Mouse (Mus musculus) urinary bladder, postnatal 4 days (tissue): ENCODE data around the gene Col25a1.
A peak's percentile ranks its signal among the peaks of the same experiment; 100 is the strongest.

ENCODE experiments used
- DNase-seq, 2 experiments: peaks; one replicate each; pipeline ENCODE4 v3.0.0; 2021 to 2022; ENCODE audit warnings: low spot score in 2 of 2

Gene Col25a1

DNA sequence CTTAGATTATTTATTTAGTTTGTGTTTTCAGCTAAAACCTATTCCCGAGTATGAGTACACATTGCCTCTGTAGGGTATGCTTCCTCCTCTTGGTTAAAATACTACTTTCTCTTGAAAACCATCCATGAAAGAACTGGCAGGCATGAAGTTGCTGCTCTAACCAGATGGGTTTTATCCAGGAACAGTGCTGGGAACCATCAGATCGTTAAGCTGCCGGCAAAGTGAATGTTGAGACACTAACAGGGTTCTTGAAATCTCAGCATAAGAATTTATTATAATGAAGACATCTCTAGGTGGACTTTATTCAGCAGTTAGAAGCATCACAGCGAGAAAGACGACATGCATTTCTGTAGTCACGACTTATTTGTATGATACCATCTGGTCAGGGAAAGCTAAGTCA is 181.9 kb downstream of the Col25a1 start:
- no peak for DNase-seq

DNA sequence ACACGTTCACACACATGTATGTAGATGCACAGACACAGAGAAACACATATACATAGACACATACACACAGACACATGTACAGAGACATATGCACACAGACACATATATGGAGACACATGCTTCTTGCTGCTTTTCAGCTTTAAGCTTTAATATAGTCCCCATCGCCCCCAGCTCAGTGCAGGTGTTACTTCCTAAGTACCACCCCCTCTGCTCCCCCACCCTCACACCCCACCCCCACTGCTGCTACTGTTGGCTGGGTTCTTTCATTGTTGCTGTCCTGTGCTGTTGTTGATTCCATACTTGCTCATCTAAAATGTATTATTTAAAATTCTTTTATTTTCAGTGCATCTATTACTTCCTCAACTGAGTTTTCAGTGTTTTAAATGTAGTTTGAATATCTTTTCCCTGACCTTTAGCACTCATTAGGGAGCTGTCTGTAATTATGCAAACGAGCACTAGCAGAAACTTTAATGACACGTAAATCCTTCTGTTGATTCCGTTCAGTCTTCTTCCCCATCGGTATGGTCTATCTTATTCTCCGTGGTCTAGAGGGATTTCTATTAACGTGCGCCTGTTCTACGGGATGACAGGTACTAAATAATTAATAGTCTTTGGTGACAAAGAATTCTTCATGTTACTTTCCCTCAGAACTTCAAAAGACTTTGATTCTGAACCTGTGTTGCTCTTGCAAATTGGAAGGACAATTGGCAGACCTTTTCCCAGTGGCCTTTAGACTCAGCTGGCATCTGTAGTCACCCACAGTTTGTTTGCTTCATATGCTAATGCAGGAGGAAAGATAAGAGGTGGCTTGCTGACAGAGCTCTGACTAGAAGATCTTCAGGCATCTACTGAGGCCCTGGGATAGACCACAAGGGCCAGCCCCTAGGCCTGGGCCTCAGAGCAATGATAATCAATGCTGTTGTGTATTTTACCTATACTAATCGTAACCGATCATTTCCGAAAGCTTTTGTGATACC is 196.0 kb downstream of the Col25a1 start:
- DNase-seq, result no peak

DNA sequence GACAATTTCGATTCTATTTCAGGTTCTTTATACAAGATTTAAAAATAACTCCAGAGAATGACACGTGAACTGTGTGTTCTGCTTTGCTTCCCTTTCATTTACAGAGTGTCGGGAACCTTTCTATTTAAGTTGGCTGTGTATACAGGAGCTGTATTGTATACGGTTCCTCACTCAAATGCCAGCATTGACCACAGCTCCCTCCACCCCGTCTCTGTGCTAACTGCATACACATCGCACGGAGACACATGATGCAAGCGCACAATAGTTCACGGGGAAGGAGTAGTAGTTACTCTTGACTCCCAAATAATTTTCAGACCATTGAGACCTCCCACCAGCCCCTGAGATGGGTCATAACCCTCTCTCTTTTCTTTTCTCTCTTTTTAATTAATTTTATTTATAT is 197.6 kb downstream of the Col25a1 start:
- no peak for DNase-seq

DNA sequence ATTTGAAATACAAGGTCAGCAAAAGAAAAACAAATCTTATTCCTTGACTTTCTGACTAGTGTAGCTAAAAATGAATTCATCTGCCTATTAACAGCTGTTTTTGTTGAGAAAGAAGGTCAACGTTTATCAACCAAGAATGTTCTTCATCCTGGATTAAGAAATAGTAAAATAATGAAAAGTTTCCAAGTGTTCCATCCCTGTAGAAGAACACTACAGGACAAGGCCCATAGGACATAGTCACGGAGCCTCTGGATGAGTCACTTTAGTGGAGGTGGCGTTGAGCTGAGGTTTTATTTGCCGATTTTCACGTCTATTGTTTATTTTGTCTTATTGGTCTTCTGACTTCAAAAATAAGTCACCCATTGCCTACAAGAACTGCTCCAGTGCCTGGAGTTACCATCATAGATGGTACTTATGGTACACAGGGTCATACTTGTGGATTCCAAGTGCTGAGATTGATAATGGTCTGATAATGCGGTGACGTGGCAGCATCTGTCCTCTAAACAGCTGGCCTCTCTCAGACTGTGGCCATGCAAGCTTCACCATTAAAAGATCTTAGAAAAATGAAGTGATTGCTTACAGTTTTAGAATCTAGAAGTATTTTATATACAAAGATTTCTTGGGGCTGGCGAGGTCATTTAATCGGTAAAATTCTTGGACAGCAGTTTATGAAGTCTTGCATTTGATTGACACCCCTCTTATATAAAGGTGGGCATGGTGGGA is 198.7 kb downstream of the Col25a1 start:
- no peak for DNase-seq

DNA sequence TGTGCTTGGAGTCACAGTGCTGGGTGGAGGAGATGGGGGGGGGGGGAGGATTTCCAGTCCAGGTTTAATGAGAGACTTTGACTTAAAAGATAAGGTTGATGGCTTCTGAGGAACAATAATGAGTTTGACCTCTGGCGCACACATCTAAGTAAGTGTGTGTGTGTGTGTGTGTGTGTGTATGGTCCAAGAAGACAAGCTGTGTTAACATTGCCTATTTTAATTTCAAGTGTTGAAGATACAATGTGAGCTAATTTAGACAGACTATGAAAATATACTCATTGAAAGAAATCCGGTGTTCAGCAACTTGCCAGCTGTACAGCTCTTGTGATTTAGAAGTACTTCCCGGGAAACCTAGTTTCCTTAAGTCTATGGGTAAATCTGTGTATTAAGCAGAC is 199.3 kb downstream of the Col25a1 start:
- DNase-seq, result no peak

DNA sequence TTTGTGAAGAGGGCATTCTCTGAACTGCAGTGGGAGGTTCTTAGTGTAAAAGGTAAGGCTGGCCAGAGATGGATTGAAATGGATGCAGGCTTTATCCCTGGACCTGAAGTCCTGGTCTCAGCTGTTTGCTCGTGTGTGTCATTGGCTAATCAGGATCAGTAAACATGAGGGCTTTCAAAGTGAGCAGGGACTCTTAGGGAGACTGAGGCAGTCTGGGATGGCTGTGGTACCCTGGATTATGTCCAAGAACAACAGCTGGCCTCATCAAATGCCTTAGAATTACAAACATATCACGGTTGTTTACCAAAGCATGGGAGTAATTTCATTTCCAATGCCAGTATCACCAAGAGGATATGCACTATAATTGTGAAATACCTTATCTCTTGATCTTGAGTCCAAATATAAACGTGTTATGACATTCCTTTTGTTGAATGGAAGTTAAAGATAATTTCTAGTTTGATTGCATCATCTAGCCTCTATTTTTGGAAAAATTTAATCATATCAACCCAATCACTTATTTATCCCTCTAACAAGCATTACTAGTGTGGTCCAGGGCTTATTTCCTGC is 201.1 kb downstream of the Col25a1 start:
- no peak for DNase-seq

DNA sequence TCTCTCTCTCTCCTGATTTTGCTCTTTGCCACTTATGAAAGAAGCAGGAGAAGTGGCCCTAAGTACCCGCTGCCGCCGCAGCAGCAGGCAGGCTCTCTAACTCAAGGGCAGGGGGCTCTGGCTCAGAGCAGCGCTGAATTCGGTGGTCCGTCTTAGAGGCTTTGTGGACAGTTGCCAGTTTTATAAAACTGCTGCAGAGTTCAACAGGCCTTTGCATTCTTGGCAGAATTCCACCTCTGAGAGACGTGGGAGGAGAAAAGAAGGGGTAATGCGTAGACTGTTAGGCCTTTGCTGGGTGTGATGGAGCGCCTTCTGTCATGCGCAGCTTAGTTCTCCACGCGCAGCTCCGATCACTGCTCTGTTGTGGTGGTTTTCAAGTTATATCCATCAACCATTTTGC is 206.6 kb downstream of the Col25a1 start:
- DNase-seq, result peak in 1 of 2 experiments; percentile 48

DNA sequence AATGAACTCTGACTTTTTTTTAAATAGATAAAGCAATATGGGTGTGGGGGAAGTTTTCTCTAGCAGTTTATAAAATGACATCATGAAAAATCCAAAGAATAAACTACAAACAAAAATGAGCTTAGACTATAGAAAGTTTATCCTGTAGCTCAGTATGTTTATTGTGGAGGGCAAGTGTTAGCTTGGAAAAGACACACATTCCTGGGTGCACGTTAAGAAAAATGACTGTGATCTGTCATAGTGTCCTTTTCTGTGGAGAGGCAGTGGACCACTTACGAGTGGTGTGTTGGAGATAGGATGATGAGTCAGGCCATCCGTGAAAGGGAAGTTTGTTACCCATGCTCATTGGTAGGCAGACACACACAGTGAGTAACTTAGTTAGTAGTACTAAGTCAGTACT is 207.1 kb downstream of the Col25a1 start:
- no peak for DNase-seq

DNA sequence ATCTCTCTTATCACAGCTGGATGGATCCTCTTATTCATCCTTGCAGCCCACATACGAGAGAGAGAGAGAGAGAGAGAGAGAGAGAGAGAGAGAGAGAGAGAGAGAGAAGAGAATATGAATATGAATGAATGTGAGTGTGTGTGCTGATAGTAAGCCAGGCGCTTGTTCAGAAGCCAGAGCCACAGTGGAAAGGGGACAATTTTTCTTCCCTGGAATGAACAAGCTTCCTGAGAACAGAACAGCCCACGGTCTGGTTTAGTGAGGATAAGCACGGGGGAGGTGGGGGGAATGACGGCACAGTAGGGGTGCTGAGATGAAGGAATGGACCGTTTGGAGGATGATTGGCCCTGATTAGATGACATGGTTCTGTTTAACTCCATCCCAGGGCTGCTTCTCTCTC is 218.9 kb downstream of the Col25a1 start:
- no peak for DNase-seq

DNA sequence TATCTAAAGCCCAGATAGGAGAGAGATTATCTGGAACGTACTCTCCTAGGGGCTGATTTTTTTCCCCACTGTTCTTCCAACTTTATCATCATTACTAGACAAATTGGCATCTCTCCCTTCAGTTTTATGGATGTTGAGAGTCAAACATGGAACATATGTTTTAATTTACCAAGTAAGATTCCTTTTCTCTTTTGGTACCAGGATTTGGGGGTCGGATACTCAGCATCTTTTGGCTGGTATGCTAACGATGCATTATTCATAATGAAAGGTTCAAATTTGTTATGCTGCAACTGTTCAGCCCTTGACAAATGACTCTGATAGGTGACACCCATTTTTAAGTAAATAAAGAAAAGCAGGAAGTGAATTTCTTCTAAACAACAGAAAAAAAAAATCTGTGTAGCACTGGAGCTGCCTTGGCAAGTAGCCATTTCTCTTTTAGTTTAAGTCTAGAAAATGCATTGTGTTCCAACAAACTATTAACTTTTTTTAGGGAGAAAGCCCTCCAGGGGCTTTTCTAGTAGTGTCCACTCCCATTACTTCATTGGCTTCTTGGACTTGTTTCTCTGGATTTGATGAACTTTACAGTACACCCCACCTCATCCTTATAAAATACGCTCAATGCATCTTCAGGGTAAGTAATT is 223.2 kb downstream of the Col25a1 start:
- no peak for DNase-seq

DNA sequence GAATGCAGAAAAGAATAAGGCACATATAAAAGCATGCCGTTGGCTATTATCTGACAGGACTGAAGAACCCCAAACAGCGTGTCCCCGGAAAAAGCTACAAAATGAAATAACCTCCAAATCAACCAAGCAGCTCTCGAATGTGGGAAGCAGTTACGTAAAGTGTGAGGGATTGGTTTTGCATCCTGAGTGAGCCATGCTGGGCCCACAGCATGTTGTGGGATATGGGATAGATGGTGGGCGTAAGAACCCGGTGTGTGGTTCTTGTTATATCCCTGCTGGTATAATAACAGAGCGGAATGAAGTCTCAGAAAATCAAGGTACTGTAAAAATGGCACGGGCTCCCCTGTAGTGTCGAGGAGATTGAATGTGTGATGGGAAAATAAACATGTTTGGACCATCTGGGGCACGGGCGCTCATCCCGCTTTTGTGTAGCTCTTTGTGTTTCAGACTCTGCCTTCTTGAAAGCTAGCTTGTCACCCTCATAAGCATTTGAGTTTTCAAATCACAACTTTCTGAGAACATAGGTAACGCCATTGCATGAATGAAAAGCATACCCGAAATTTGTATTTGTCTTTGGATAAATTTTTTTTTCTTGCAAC is 225.4 kb downstream of the Col25a1 start:
- DNase-seq, result no peak

DNA sequence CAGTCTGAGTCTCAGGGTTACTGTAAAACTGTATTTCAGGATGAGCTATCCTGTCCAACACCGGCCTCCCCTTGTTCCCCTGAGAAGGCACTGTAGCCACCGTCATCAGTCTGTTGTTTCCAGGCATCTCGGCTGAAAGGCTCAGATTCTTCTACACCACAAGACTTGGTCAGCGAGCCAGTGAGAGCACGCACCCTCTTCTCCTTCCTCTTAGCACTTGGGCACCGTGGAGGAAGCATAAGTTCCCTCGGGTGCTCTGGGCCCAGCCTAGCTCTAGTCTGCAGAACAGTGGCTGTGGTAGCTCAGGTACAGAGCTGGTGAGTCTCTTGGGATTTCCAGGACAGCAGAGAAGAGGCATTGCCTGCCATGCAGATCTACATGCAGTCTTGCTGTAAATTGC is 229.5 kb downstream of the Col25a1 start:
- no peak for DNase-seq

DNA sequence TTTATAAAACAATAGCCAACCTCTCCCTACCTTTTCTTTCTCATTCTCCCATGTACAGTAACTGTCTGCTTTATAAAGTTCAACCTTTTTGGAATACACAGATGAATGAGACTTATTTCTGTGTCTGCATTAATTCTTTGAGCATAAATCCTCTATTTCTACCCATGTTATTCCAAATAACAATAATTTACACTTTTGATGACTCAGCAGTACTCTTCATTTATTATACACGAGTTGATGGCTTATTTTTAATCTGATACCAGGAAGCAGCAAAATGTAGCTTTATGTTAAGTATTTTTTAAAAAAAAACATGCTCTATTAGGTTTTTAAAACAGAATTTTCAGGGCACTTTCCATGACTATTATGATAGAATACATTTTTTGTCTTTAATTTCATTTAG is 230.6 kb downstream of the Col25a1 start:
- DNase-seq, result no peak

DNA sequence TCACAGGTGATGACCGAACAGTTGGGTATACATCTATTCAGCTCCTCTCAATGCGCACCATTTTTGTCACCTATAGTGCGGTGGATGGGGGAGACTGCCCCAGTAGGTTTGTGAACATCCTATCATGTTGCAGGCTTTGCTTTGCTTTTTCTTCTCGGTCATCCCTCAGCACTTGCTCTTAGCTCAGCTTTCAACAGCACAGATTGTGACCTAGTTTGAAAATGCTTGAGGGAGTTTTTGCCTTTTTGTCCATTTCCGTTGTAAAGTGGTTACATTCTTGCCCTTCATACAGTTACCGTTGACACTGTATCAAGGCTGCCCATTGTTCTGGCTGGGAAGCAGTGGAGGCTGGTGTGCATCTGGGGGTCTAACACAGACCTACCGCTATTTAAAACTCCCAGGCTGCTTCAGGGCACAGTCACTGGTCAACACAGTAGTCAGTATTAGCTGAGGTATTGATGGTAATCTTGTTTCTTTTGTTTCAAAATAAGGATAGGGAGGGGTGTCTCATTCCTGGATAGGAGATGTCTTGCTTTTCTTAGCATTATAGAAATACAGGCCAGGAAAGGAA is 231.6 kb downstream of the Col25a1 start:
- DNase-seq, result no peak

DNA sequence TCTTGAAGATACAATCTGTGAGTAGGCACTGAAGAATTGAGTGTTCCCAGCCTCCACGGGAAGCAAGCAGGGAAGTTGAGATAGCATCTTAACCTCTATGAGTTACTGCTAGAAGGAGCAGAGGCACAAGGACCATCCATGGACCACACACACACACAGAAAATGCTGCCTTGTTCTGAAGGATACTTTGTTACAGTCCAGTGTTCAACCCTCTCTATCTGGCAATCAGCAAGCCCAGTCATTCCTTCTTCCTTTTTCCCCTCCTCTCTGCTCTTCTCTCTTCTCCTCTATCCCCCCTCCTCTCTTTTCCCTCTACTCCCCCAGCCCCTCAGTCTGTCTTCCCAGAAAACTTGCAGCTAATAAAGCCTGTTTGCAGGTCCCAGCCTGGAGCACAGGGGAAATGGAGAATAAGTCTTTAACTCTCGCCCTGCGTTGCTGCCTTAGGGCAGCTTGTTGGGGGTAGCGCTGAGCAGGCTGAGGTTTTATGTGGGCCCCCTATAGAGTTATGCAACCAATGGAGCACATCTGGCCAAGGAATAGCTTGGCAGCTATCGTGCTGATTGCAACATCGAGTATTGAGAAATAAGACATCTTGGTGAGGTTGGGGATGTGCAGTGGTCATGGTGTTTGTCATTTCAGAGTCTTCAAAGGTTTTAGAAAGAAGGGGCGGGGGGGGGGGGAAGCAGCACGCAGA is 235.8 kb downstream of the Col25a1 start:
- DNase-seq, result no peak

DNA sequence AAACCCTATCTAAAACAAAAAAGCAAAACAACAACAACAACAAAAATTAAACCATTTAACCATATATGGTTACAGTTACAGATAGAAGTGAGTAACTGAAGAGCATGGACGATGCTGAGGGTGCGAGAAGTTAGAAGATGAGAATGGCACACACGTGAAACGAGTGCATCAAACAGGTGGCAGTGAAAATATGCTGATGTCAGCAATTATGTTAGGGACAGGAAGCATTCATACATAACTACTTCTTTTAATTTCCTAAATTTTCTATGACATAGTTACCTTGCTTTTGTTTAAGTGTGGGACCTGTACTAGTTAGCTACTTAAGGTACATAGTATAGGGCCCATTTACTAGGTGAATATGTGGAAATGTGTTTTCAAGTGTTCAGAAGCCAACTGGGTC is 237.1 kb downstream of the Col25a1 start:
- no peak for DNase-seq

DNA sequence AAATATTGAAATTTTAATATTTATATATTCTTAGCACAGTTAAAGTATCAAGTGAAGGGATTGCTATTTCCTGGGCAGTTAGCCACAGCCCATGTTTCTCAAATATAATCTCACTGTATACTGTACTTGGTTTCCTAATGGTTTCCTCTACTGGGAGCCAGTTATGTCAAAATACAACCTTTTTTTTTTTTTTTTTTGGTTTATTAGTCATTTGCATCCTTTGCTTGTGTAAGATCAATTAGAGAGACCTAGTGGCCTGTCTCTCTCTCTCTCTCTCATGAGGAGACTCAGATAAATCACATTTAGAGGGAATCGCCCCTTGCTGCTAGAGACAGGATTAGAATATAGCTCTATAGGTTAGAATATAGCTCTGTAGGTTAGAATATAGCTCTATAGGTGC is 237.8 kb downstream of the Col25a1 start:
- DNase-seq, result no peak

DNA sequence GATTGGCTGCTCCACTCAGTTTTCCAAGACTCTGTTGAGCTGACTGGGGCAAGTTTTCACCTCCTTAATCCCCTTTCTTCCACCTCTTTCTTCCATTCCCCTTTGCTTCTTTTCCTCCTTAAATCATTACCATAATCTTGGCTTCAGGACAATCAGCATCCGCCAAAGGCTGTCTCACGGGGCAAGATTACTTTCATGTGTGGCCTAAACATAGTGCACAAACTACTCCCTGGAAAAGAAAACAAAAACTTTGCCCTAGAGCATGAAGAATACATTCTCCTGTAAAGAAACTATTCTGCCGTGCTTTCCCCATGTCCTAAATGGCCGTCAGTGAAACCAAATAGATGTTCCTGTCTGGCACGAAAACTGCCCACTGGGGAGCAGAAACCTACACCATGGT is 238.9 kb downstream of the Col25a1 start:
- no peak for DNase-seq

DNA sequence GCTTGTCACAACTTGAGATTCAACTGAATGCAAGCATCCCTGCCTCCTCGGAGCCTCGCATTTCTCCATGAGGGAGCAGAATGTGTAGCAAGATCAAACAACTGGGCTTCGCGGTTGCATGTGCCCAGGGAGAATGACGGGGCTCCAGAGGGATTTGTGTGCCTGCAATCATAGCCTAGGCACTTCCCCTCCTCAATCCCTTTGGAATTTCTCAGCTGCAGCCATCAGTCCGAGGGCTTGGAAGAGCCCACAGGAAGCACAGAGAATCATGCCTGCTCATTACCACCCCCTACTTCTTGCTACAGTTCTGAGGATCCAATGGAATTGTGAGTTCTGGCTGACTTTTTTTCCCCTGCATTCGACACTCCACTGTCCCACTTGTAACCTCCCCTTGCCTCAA is 241.8 kb downstream of the Col25a1 start:
- DNase-seq, result no peak

DNA sequence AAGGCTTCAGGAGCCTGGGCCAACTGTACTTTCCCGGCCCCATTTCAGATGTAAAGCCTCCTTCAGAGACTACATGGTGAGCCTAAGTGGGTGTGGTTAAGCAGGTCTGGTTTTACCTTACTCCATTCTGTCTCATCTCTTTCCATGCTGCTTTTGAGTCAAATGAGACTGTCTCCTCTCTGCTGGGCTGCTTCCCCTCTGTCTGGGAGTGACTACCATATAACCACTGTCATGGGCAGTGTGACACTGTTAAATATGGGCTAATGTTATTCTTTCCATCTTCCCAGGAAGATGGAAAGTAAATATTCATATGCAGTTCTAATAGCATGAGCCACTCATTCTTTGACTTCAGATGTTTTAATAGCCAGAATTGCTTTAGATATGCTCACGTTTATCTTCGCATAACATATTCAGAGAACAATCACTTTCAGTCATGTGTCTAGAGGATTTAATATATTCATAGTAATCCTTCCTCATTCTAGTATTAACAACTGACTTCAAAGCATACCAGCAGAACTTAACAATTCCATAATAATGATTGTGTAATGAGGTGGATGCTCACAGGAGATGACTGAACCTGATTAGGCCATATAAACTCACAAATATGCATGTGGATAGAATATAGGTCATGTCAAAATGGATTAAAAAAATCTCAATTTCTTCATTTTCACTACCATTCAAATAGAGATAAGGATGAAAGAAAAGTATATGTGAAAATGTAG is 243.5 kb downstream of the Col25a1 start:
- no peak for DNase-seq
